Mouse (Mus musculus) large intestine, adult 2 months (tissue): ENCODE measurements around the gene Gabrg1. TPM values are rescaled to one million over a fixed set of nuclear protein-coding genes. Genes with fewer than 3 reads are reported as not detected.

ENCODE experiments used
- DNase-seq: peaks from one replicate; pipeline ENCODE4 v3.0.0-alpha.2; 2012; ENCODE audit warnings: low read depth, low spot score
- WGBS: fragments of 180-500 bp; shearing (Covaris S2); methylation state at CpG from one replicate; pipeline ENCODE4 v1.1.7; 2018; 5-methylcytosine and 5-hydroxymethylcytosine counted together
- polyA plus RNA-seq: library from polyadenylated mRNA; depleted of rRNA; stranded (reverse); fragments of >200 nt; gene quantifications from 2 replicates; pipeline ENCODE4 v1.2.3, GENCODE M21; 2012; rRNA removed

Gabrg1 gene
- not detected in 2 replicates for polyA plus RNA-seq

DNA sequence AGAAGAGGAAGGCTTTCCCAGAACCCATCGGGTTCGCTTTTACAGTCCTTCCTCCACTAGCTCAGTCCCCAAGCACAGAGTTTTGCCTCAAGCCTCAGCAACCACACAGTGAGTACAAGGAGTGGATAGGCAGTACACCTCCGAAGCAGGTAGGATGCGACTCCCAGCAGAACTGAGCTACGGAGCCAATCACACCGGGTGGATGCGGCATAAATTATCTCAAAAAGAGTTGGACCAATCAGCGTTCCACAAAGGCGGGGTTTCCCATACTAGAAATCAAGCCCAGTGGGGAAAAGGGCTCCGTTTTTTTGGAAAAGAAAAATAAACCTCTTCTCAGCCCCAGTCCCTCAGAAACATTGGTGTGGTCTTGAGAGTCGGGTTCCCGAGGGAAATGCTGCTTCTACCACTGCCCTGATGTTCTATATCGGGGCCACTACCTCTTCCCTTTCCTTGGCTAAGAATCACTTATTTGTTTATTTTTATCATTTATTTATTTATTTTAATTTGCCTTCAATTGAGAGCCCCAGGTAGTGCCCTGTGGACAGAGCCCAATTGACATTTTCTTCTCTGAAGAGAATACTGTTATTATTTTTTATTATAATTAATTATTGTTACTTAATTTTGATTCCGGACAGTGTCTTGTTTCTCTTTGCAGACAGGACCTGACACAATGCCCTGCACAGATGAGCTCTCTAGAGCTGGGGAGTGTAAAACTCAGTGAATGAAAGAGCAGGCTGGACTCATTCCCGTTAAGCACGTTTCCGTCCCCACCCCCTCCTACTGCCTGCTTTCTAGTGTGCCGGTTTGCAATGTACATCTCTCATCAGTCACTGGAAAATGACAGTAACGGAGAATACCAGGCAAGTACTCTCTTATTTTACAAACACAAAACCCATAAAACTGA lies at the start of gene Gabrg1:
Gene Gabrg1 (minus strand): TSS at position 426 of the 904 bp plus-strand sequence.
- WGBS: 8% methylated on average over 19 of the region's 19 CpGs
- DNase-seq: no peak

DNA sequence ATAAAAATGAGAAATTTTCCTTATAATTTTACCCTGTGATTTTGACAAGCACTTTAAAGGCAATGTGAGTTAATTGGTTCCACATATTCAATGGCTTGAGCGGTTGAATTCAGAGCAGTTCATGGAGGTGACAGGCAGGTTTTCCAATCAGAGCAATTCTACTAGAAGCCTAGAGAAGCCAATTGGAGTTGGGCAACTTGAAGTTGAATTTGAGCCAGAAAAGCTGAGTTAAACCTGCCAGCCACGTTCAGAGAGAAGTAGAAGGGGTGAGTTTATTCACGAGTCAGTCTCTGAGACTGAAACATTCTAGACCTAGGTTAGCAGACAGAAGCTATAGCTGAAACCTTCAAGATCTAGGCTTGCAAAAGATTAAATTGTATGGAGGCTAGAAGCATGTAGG lies 41.6 kb upstream of the Gabrg1 start:
- DNase-seq: no peak
- 62% methylated on average over 3 of the region's 3 CpGs for WGBS

DNA sequence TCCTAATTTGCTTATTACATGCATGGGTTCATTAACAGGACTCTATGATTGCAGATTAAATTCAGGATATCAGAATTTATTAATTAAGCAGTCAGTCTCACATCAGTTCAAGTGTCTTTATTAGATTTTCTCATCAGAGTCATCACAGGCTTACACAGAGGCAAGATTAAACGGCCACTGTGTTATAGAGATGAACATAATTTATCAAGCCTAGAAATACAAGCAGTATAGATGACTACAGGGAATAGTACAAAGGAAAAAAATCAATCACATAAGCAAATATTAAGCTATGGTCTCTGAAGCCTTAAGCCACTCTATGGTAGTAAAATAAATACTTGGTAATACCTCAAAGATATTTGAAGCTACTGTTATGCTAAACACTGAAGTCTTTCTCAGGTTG lies 27.7 kb upstream of the Gabrg1 start:
- WGBS: 71% methylated on average over 1 of the region's 1 CpGs
- DNase-seq: no peak

DNA sequence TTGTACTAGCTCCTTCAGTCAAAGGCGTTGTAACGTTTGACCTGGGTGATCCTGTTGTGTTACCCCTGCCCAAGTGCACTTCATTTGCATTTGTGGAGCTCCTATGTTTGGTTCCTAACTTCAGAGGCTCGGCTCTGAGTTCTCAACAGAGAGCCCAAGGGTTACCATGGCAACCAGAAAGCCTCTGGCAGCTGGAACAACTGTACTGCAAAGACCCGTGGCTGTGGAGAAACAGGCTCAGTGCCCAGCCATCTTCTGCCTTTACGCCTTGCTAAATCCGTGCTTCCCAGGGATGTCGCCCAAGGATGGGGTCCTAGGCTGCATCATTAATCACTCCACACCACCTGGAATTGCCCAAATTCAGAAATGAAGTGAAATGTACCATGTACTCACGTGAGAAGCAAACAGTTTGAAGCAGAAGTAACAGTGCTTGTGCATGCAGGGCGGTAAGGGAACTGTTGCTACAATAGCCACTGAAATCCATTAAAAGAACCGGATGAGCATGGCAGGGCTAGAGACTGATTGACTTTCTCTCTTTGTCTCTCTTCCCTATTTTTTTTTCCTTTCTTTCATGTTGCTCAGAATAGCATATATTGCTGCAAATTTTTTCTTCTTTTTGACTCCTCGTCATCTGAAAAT lies 798 bp upstream of the Gabrg1 start:
- DNase-seq: no peak
- WGBS: 23% methylated on average over 11 of the region's 11 CpGs

DNA sequence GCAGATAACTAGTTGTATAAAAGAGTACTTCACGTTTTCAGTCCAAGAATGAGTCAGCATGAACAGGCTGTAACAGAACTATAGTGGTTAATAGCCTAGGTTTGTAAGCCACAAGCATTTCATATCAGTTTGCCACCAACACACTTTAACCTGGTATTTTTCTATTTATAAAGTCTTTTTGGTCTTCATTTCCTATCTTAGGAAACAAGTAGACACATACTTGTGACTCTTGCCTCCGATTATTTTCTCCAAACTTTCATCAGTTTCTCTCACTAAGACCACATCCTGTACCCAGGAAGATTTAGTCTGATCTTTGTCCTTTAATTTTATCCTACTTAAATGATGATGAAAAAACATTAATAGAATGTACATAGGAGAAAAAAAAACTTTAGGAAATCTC lies 23.7 kb downstream of the Gabrg1 start:
- 68% methylated on average over 2 of the region's 2 CpGs for WGBS
- no peak for DNase-seq

DNA sequence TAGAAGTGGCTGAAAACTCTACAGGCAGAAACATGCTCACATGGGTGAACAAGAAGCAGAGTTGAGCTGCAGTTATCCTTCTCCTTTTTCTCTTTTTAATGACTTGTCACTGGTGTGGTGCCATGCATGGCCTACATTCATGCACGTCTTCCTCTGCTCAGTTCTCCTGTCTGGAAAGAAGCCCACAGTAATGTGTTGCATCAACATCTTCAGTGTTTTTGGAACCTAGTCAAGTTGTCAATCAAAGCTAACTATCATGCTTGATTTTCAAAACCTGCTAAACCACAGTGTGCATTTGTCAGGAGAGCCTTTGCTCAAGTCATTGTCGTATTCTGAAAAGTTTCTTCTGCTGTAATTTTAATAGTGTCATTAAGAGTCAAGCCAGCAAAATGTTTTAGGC lies 106.3 kb downstream of the Gabrg1 start:
- DNase-seq: no peak
- 83% methylated on average over 2 of the region's 2 CpGs for WGBS

DNA sequence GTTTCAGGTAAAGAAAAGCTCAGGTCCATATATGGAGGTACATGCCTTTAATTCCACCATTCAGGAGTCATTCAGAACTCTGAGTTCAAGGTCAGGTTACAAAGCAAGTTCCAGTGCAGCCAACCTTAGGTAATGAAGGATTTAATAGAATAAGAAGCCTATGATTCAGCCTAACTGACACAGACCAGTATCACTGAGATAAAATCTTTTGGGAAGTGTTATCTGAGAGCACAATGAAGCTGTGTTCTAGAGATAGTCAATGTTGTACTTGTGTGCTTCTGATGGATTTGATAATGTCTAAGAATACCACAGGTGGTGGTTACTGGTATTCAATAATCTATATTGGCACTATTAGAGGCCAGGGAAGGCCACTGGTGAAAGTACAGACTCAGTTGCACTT lies 138.1 kb downstream of the Gabrg1 start:
- DNase-seq: no peak
